Mouse (Mus musculus) adrenal gland, postnatal 10 days (tissue): ENCODE data around the gene Prkar1b. TPM values are rescaled to one million over a fixed set of nuclear protein-coding genes. Genes with fewer than 3 reads are reported as not detected.

Experiments used
- DNase-seq: peaks from one replicate; pipeline ENCODE4 v3.0.0; 2021; ENCODE audit warnings: mixed read lengths
- total RNA-seq, 2 experiments: library from RNA; stranded (reverse); gene quantifications; 2 replicates each; pipeline ENCODE4 v1.2.3; 2021

Gene Prkar1b
- total RNA-seq, 2 experiments from 2014 or later, result 14.9 to 24.9 TPM

DNA sequence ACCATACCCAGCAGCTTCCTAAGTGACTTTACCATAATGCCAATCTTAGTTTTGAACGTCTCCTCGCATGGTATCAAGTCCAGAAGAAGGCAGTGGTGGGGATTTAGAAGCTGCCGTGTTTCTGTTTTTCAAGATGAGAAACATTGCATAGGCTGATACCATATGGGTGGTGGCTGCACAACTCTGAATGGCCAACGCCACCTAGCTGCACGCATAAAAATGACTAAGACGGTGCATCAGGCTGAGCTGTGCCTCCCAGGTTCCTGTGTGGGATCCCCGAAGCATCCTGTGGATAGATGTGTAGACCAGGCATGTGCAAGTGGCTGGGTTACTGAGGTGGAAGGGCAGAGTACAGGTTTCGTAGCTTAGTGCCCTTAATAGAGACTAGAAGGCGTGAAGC lies 42.0 kb downstream of the Prkar1b start:
- DNase-seq, result no peak

DNA sequence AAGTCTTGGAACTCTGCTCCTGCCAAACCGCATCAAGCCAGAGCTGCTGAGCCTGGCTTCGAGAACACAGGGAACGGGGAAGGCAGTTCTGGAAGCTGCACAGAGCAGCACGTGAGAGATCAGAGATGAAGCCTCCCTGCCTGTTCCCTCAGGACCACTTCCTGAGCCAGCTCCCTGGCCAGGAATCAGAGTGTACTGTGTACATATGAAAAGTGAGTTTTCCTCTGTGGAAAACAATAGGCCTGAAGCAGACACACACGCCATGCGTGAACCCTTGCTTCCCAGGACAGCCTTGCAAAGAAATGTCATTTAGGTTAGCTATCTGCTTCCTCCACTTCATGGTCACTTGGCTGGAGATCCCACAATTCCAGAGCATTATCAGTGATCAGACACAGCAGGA lies 48.0 kb downstream of the Prkar1b start:
- no peak for DNase-seq

GRCm38 (mm10) chr5:139098991-139099972 lies 50.5 kb downstream of the Prkar1b start:
- DNase-seq, result peak; percentile 21

GRCm38 (mm10) chr5:139095297-139096110 lies 54.3 kb downstream of the Prkar1b start:
- DNase-seq, result no peak

GRCm38 (mm10) chr5:139093534-139093933 lies 56.3 kb downstream of the Prkar1b start:
- DNase-seq, result no peak

DNA sequence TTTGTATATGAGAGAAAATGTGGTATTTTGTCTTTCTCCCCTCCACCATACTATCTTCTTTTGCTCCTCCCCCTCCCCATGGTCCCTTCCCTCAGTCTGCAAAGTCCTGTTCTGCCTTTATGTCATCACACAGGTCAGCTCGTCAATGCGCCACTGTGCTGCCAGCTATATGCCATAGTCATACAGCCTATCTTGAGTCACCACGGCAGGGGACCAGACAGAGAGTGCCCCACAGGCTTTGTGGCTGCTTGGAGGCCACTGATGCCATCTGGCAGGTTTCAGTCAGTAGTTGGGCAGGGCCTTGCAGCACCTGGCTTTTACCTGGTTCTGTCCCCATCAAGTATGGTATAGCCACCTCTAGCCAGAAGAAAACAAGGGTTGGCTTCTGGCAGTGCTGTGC lies 58.1 kb downstream of the Prkar1b start:
- DNase-seq, result no peak

- no peak for DNase-seq
These were observed 59.6 kb downstream of the Prkar1b start for GRCm38 (mm10) chr5:139090162-139090561.

GRCm38 (mm10) chr5:139088173-139088572 lies 61.6 kb downstream of the Prkar1b start:
- no peak for DNase-seq

DNA sequence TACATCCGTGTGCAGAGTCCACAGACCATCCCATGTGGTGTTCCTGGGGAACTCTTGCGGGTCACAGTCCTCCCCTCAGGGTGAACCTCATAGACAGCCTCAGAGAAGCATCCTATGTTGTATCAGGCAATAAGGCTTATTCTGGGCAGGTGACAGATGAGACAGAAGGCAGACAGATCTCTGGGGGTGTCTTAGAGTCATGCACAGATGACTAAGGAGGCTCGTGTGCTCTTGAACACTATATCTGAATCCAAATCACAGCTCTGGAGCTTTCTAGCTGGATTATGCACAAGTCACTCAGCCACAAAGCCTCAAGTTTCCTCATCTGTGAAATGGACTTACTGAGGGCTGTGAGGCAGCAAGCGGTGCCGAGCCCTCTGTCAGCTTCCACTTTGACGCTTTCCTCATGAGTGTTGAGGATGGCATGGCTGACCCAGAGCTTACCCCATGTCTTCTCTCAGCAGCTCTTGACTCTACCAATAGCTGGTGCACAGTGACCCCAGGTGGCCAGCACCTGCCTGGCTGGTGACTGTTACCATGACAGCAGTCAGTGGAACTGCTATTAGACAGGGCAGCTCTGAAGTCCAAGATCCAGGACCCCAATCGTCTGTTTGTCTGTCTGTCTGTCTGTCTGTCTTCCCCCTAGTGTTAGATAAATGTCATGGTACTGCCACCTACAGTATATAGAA lies 64.8 kb downstream of the Prkar1b start:
- DNase-seq, result peak; percentile 62

DNA sequence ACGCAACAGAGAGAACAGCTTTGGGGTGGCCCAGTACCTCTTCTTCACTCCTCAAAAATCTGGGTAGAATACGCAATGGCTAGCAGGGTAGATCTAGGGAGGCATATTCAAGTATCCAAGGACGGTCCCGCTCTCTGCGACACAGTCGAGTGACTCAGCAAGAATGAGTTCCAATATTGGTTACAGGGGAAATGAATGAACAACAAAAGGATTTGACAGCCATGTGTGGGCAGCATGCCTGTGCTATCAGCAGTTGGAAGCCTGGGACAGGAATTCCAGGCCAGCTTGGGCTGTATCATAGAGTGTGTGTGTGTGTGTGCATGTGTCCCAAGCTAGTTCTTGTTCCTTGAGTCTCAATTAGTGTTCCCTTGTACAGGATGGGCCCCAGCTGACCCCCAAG lies 65.5 kb downstream of the Prkar1b start:
- peak; percentile 50 for DNase-seq

- no peak for DNase-seq
These were observed 66.0 kb downstream of the Prkar1b start for GRCm38 (mm10) chr5:139083841-139084240.

GRCm38 (mm10) chr5:139081370-139081769 lies 68.4 kb downstream of the Prkar1b start:
- DNase-seq, result peak; percentile 37

- DNase-seq, result no peak
These were observed 71.7 kb downstream of the Prkar1b start for GRCm38 (mm10) chr5:139078156-139078462.

DNA sequence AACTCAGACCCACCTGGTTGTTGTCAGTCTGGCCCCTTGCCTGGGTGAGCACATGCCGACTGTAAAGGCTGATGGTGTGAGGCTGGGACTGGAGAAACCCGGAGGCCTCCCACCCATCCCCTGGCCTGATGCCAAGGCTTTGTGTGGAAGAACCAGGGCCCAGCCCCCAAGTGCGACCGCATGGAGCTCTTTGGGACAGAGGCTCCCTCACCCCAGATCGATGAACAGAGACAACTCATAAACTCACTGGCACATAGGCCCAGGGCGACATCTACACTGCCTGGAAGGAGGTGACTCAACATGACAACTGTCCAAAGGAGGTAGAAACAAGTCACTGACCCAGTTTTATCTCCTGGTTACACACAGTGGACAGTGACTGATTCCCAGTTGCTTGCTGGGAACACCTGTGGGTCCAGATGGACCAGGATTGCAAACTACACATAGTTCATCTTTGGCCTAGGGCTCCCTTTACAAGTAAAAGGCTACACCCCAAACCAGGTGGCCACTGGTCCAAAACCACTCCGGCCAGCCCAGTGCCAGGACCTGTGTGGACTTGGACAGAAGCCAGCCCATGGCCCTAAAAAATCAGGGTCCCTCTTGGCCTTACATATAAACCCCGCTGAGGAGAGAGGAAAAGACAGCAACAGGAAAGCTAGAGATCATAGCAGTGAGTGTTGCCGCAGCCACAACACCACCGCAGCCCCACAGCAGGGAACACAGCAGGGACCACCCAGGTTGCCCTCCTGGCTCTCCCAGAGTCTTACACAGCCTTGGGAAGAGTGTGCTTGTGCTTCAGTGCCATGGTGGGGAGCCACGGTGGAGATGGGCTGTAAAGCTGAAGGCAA lies 72.3 kb downstream of the Prkar1b start:
- DNase-seq, result peak; percentile 13

- no peak for DNase-seq
These were observed 73.4 kb downstream of the Prkar1b start for GRCm38 (mm10) chr5:139076450-139076849.

GRCm38 (mm10) chr5:139075791-139076190 lies 74.0 kb downstream of the Prkar1b start:
- no peak for DNase-seq

GRCm38 (mm10) chr5:139075125-139075524 lies 74.7 kb downstream of the Prkar1b start:
- peak; percentile 83 for DNase-seq

DNA sequence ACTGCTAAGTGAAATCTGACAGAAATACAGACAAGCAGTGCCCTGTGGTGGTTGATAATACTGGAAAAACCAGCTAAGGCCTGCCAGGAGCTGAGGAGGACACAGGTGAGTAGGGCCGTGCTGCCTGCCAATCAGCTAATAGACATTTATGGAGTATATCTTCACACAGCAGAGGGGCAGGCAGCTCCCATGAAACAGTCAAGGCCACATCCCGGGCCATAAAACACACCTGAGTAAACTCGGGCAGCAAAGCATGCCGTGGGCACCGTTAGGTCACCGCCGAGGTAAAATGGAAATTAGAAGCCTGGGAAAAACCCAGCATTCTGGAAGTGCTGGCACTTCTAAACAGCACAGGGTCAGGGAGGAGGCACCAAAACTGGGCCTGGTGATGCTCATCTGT lies 75.8 kb downstream of the Prkar1b start:
- DNase-seq, result no peak

DNA sequence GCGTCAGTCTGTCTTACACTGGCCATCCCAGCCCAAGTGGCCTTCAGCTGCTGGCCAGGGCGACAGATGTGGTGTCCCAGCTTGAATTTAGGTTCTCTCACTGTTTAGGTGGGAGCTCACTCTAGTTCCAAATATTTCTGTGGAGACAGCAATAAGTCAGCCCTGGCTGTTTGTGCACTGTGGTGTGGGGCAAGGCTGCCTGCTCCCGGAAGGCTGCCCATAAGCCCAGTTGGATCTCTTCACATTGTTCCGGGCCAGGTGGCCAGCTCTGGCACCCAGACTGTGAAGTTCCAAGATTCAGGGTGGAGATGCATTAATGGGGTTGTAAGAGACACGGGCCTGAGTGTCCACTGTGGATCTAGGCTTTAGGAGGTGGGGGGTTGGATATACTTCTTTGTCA lies 76.9 kb downstream of the Prkar1b start:
- no peak for DNase-seq

GRCm38 (mm10) chr5:139066861-139067614 lies 82.8 kb downstream of the Prkar1b start:
- DNase-seq, result no peak

GRCm38 (mm10) chr5:139064611-139065010 lies 85.2 kb downstream of the Prkar1b start:
- no peak for DNase-seq
